In genomic region chr3:100805925-100806324, GRCm38 (mm10) we compare ENCODE assay signal across 27 mouse cellular contexts. TPM values are rescaled to one million over a fixed set of nuclear protein-coding genes. Genes with fewer than 3 reads are reported as not detected.
DNase-seq lines count a peak whose midpoint lies in the region; ATAC-seq lines count a peak whose summit lies in the region.
"Had no signal": no experiment of that assay in that cellular context is flagged by ENCODE, and none has a peak within 500 bp of the region (broad histone marks: within the 10 kb centered on the region; RNA-seq: fewer than 3 reads in every experiment).

No protein-coding gene starts in this region.

- no peaks in the 10 kb centered on the region for H3K36me3 ChIP-seq in heart, embryonic 13.5 days
- H3K36me3 ChIP-seq in lung, embryonic 16.5 days (ENCODE audit: control insufficient read depth, insufficient read depth, low read length), result no peaks in the 10 kb centered on the region
- H3K36me3 ChIP-seq: embryonic facial prominence, embryonic 10.5 days; embryonic facial prominence, embryonic 13.5 days; forebrain, embryonic 12.5 days; forebrain, embryonic 15.5 days; G1E; hindbrain, embryonic 15.5 days; intestine, embryonic 15.5 days had no signal

- no peak for ATAC-seq in heart, embryonic 13.5 days (ENCODE audit: extremely low read depth, insufficient number of reproducible peaks, low FRiP score, low TSS enrichment)
- peak; percentile 59 for ATAC-seq in lung, embryonic 16.5 days (ENCODE audit: low read depth)
- ATAC-seq: forebrain, embryonic 15.5 days; intestine, embryonic 15.5 days; Patski had no signal

- 49% methylated on average over 6 of the region's 6 CpGs for WGBS in heart, embryonic 13.5 days
- 28% methylated on average over 6 of the region's 6 CpGs for WGBS in lung, embryonic 16.5 days

- H3K4me2 ChIP-seq in heart, embryonic 13.5 days, result no peak overlapping the region
- H3K4me2 ChIP-seq in lung, embryonic 16.5 days (ENCODE audit: low read depth, low read length), result no peak overlapping the region
- H3K4me2 ChIP-seq: embryonic facial prominence, embryonic 13.5 days; forebrain, embryonic 12.5 days; forebrain, embryonic 15.5 days; hindbrain, embryonic 15.5 days; intestine, embryonic 15.5 days had no signal

- DNase-seq in heart, adult 11 months, result peak; percentile 27
- no peak for DNase-seq in heart, postnatal 36 days
- DNase-seq in heart, adult 9 months (ENCODE audit: low spot score in 2 of 2), result no peak
- DNase-seq in lung, postnatal 14 days, result no peak
- DNase-seq: adrenal gland, postnatal 25 days; B cell, adult 2 months; cerebellum, adult 11-12 months; cerebellum, adult 8-10 months; cerebellum, postnatal 10 days; cerebellum, postnatal 36 days; embryo, embryonic 11 days; gastrocnemius, postnatal 25 days; heart, postnatal 10 days; heart, postnatal 4 days; kidney, adult 11 months had no signal

- H3K9me3 ChIP-seq in heart, embryonic 13.5 days, result no peaks in the 10 kb centered on the region
- no peaks in the 10 kb centered on the region for H3K9me3 ChIP-seq in lung, embryonic 16.5 days (ENCODE audit: control insufficient read depth, low read length)
- H3K9me3 ChIP-seq: embryonic facial prominence, embryonic 10.5 days; embryonic facial prominence, embryonic 13.5 days; forebrain, embryonic 12.5 days; forebrain, embryonic 15.5 days; G1E; hindbrain, embryonic 15.5 days; intestine, embryonic 15.5 days had no signal

- H3K27me3 ChIP-seq in heart, embryonic 13.5 days (replicated peaks), result no peaks in the 10 kb centered on the region
- H3K27me3 ChIP-seq in lung, embryonic 16.5 days (ENCODE audit: control insufficient read depth, insufficient read depth, low read depth, low read length), result no peaks in the 10 kb centered on the region
- H3K27me3 ChIP-seq: CH12.LX; embryonic facial prominence, embryonic 13.5 days; forebrain, embryonic 12.5 days; forebrain, embryonic 15.5 days; hindbrain, embryonic 15.5 days; intestine, embryonic 15.5 days; Patski had no signal

- H3K9ac ChIP-seq in heart, embryonic 13.5 days, result no peak overlapping the region
- no peak overlapping the region for H3K9ac ChIP-seq in lung, embryonic 16.5 days (ENCODE audit: low read length)
- H3K9ac ChIP-seq: embryonic facial prominence, embryonic 13.5 days; forebrain, embryonic 12.5 days; forebrain, embryonic 15.5 days; hindbrain, embryonic 15.5 days; intestine, embryonic 15.5 days had no signal

- intact Hi-C loops in heart, postnatal 36 days (cut with DNase I), result no loop called here

- peak overlapping the region; percentile 48; the same call in 1 of the 2 replicates for H3K27ac ChIP-seq in heart, embryonic 13.5 days (replicated peaks)
- H3K27ac ChIP-seq in lung, embryonic 16.5 days (ENCODE audit: low read length), result no peak overlapping the region
- H3K27ac ChIP-seq: embryonic facial prominence, embryonic 10.5 days; embryonic facial prominence, embryonic 13.5 days; forebrain, embryonic 12.5 days; forebrain, embryonic 15.5 days; hindbrain, embryonic 15.5 days; intestine, embryonic 15.5 days had no signal

- no peak overlapping the region for H3K4me3 ChIP-seq in heart, embryonic 13.5 days
- H3K4me3 ChIP-seq in lung, embryonic 16.5 days (ENCODE audit: low read length), result no peak overlapping the region
- H3K4me3 ChIP-seq: embryonic facial prominence, embryonic 10.5 days; embryonic facial prominence, embryonic 13.5 days; erythroblast, embryonic 14.5 days; forebrain, embryonic 12.5 days; forebrain, embryonic 15.5 days; hindbrain, embryonic 15.5 days; intestine, embryonic 15.5 days had no signal

- peaks cover 17% of the 10 kb centered on the region for H3K4me1 ChIP-seq in heart, embryonic 13.5 days
- H3K4me1 ChIP-seq in lung, embryonic 16.5 days (replicated peaks; ENCODE audit: control insufficient read depth, insufficient read depth, low read length), result peaks cover 6% of the 10 kb centered on the region; the same call in 1 of the 2 replicates
- H3K4me1 ChIP-seq: embryonic facial prominence, embryonic 10.5 days; embryonic facial prominence, embryonic 13.5 days; forebrain, embryonic 12.5 days; forebrain, embryonic 15.5 days; hindbrain, embryonic 15.5 days; intestine, embryonic 15.5 days had no signal

RNA-seq across cellular contexts. Expression of gene Vtcn1, which starts 19.3 kb away (rescaled TPM):
- under 1 TPM; 0.30 to 1.00 TPM for total RNA-seq in heart, postnatal 36 days (2021)
- polyA plus RNA-seq in heart, embryonic 13.5 days (2015; fragmentation: Nextera tagmentation; extraction: Ambion mirVana), result 0.09 and 0.19 TPM in 2 replicates
- 0.44 and 0.59 TPM in 2 replicates for polyA plus RNA-seq in lung, embryonic 16.5 days (2015; fragmentation: Nextera tagmentation; extraction: Ambion mirVana)
- total RNA-seq: adrenal gland, postnatal 25 days had no signal
- polyA plus RNA-seq: embryonic facial prominence, embryonic 10.5 days; erythroblast, embryonic 14.5 days; forebrain, embryonic 12.5 days; forebrain, embryonic 15.5 days; G1E; hindbrain, embryonic 15.5 days had no signal
